Mouse (Mus musculus) thymus, postnatal 0 days (tissue): ENCODE results near the gene Upk3b. TPM values are rescaled to one million over a fixed set of nuclear protein-coding genes. Genes with fewer than 3 reads are reported as not detected.
"Not testable (repeated sequence)": the region's sequence is repeated elsewhere in the genome, so short reads cannot be mapped to it uniquely, and the experiment has no call there.

Source experiments
- DNase-seq: peaks from one replicate; pipeline ENCODE4 v3.0.0-alpha.2; 2015; ENCODE audit warnings: low spot score
- polyA plus RNA-seq: library from polyadenylated mRNA; unstranded; fragments of >200 nt; fragmentation: Nextera tagmentation; extraction: Ambion mirVana; gene quantifications from 2 replicates; pipeline ENCODE4 v1.2.1, GENCODE M21; 2015

The Upk3b gene
- polyA plus RNA-seq, 1 experiment from 2014 or later, result 0.48 TPM

- DNase-seq, result no peak
Observed at GRCm38 (mm10) chr5:136034868-136035267, 3.4 kb upstream of the Upk3b start.

DNA sequence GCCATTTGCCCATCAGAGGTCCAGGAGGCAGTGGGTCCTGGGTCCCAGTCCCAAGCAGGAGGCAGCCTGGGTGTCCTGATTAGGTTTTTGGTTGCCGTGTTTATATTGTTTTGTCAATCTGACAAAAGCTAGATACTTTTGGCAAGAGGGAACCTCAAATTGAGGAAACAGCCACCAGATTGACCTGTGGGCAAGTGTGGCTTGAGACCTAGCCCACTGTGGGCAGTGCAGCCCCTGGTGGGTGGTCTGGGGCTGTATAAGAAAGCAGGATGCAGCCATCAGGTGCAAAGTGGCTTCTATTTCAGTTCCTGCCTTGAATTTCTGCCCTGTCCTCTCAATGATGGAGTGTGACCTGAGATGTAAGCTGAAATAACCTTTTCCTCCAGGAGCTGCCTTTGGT is 3.0 kb upstream of the Upk3b start:
- no peak for DNase-seq

GRCm38 (mm10) chr5:136036667-136037066 is 1.6 kb upstream of the Upk3b start:
- DNase-seq, result no peak

GRCm38 (mm10) chr5:136040210-136040609 is 1.9 kb downstream of the Upk3b start:
- DNase-seq, result no peak

DNA sequence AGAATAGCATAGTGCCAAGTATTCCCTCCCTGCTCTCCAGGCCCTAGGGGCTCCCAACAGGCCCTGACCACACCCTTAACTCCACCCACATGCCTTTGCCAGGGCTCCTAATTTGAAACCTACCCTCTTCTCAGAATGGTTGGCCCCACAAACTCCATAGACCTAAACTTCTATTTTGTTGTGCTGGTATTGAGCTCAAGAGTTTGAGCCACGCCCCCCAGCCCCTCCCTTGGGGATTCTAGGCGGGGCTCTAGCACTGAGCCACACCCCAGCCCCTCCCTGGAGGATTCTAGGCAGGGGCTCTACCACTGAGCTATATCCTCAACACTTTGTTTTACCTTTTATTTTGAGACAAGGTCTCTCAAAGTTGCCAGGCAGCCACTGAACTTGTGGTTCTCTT is 3.0 kb downstream of the Upk3b start:
- DNase-seq, result no peak

DNA sequence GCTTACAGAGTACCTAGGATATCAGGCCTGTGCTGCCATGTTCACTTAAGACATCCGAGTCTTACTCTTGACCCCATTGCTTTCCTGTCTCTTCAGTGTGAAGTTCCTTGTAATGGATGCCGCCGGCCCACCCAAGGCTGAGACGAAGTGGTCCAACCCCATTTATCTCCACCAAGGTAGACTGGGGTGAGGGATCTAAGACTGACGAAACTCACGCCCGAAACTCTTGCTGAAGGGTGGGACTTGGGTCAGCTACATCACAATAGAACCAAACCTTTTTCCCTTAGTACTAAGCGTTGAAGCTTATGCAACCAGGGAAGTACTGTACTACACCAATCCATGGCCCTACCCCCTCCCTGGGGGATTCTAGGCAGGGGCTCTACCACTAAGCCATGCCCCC is 3.4 kb downstream of the Upk3b start:
- no peak for DNase-seq

DNA sequence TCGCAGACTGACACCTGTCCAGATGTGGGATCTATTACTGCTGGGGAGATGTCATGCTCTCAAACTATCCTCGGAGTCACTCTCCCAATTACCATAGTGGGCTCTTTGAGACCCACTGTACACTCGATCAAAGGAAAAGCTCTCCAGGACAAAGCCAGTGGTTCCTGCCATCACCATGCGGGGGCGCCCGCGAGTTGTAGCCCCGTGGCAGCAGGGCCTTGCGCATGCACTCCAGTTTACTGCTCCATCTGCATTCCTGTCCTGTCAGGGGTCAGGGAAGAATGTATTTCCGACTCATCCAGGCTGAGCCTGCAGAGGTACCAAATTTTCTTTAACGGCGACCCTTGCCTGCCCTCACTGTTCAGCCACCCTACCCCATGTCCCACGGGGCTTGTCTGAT is 6.6 kb downstream of the Upk3b start:
- no peak for DNase-seq

GRCm38 (mm10) chr5:136045408-136045807 is 7.1 kb downstream of the Upk3b start:
- peak; percentile 44 for DNase-seq

DNA sequence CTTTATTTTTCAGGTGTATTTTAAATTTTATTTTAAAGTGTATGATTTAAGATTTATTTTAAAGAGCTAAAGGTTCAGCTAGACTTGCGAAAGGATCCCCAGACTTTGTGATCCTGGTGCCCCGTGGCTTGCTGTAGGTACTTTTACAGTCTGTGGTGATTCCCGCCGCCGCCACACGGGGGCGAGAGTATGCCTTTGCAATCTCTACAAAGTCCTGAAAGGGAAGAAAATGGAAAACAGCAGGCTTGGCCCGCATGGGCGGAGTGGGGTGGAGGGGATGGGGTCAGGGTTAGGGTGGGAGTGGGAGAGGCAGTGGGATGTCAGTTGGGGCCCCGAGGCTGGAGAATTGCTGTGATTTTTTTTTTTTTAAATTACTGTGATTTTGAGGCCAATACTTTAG is 7.7 kb downstream of the Upk3b start:
- DNase-seq, result peak; percentile 82

GRCm38 (mm10) chr5:136048541-136048940 is 10.2 kb downstream of the Upk3b start:
- not testable (repeated sequence) for DNase-seq

DNA sequence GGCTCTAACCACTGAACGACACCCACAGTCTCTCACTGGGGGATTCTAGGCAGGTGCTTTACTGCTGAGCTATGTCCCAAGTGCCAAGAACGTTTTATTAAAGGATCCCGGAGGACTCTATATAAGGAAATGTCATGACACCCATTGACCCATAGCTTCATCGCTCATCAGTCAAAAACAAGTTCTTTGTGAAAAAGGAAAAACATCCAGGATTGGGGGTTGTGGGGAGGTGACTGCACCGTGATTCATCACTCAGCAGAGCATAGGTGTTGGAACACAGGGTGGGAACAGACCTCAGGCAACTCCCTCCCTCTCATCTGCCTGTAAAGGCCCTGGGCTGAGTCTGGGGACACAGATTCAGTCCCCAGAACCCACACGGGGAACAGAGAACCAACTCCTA is 11.6 kb downstream of the Upk3b start:
- DNase-seq, result no peak

- DNase-seq, result no peak
Observed at GRCm38 (mm10) chr5:136051231-136052085, 13.2 kb downstream of the Upk3b start.

GRCm38 (mm10) chr5:136052861-136053655 is 14.8 kb downstream of the Upk3b start:
- no peak for DNase-seq

GRCm38 (mm10) chr5:136054301-136055077 is 16.2 kb downstream of the Upk3b start, which contains the start of gene Upk3bl:
Upk3bl (plus strand) TSS chr5:136054492.
- no peak for DNase-seq

DNA sequence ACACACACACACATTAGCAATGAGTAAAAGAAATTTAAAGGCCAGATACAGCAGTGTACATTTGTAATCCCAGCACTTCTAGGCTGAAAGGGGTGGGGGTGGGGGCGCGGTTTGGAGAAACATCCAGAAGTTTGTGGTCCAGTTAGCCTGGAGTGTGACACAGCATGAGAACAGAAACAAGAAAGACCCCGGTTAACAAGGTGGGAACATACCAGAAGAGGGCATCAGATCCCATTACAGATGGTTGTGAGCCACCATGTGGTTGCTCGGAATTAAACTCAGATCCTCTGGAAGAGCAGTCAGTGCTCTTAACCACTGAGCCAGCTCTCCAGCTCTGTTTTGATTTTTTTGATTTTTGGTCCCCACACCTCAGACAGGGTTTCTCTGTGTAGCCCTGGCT is 17.8 kb downstream of the Upk3b start:
- DNase-seq, result no peak

GRCm38 (mm10) chr5:136057085-136057484 is 18.8 kb downstream of the Upk3b start:
- DNase-seq, result no peak

DNA sequence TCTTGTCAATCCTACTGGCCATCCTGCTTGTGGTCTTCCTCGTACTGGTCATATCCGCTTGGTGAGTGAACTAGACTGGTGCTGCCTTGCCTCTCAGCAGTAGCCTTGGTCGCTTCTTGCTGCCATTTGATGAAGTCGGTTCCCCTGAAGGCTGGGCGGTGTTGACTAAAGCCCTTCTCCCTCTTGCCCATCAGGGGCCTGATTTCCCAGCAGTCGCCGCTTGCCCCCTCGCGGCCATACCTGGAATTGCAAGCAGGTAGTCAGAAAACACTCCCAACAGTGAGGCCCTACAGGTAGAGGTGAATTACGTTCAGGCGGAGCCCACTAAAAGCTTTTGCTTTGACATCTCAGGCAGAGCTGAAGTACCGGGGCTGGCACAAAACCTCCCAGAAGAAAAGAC is 23.3 kb downstream of the Upk3b start:
- DNase-seq, result peak; percentile 71

DNA sequence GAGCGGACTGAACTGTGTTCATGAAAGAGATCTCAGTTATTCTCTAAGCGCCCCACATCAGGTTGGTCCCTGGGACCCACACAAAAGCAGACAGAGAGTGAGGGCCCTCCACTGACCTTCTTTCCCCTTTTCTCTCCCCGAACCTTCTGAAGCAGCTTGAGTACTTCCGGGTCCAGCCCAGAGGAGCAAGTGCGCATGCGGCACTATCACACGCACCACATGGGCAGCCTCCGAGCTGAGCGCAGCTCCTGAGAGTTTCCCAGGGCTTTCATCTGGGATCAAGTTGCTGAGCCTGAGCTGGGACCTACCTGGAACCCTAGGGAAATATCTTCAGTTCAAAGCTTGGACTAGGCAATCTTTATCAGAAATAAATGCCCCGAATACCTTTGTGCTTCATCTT is 25.6 kb downstream of the Upk3b start:
- no peak for DNase-seq

DNA sequence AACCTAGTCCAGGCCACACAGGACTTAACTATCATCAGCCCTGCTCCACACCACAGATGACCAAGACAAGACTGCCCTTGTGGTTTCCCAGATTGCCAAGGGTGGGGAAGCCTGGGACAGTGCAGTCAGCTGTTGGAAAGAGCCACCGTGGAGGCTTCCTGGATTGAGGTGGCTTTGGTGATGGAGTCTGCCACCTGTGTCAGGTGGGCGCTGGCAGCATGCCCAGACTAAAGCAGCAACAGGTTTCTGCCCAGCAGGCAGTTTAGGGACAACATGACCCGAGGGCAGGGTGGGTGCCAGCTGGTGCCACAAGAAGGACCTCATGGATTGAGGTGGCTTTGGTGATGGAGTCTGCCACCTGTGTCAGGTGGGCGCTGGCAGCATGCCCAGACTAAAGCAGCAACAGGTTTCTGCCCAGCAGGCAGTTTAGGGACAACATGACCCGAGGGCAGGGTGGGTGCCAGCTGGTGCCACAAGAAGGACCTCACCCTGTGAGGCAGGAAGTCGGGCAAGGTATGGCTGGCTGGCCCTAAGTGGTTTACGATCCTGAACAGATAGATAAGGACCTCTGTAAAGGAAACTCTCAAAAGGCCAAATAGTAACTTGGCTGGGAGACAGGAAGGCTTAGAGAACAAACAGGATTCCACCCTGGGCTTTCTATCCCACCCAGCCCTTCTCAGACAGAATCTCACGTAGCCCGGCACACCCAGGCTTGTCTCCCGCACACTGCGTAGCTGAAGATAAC is 28.3 kb downstream of the Upk3b start:
- DNase-seq, result not testable (repeated sequence)

DNA sequence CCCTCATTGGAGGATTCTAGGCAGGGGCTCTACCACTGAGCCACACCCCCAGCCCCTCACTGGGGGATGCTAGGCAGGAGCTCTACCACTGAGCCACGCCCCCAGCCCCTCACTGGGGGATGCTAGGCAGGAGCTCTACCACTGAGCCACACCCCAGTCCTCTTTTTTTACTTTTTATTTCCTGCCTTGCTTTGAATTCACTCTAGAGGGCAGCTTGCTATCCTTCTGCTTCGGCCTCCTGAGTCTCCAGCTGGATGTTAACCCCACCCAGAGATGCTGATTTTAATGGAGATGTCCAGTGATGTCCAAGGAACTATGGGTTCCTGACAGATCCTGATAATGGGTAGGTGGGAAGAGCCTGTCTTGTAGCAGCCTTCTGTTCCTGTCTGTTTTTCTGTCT is 31.1 kb downstream of the Upk3b start:
- no peak for DNase-seq

- no peak for DNase-seq
Observed at GRCm38 (mm10) chr5:136073051-136073450, 34.8 kb downstream of the Upk3b start.
